Comparison of ENCODE assay signal across 9 mouse cellular contexts in the genomic region with DNA sequence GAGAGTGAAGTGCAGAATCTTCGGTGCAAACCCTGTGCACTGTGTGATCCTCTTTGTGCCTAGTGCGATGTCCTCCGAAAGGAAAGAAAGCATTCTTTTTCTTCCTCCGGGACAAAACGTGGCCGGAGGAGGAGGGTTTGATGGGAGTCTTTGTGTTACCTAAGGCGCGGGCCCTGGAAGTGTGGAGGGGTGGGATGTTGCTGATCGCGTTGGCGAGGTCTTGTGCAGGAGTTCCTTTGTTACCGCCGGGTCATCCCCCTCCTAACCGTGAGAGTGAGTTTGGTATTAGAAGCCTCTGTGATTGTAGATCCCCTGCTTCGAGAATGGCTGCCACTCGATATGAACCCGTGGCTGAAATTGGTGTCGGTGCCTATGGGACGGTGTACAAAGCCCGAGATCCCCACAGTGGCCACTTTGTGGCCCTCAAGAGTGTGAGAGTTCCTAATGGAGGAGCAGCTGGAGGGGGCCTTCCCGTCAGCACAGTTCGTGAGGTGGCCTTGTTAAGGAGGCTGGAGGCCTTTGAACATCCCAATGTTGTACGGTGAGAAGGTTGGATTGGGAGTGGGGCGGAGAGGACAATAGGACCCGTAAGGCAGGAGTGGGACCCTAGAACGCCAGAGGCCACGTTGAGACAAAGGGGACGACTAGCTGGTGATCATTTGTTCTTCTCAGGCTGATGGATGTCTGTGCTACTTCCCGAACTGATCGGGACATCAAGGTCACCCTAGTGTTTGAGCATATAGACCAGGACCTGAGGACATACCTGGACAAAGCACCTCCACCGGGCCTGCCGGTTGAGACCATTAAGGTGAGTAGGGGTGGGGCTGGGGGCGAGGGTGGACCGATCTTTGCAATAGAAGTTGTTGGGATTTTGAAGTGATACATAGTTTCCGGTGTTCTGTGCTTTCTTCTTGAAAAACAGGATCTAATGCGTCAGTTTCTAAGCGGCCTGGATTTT. TPM values are rescaled to one million over a fixed set of nuclear protein-coding genes. Genes with fewer than 3 reads are reported as not detected.
DNase-seq lines count a peak whose midpoint lies in the region; ATAC-seq and TF ChIP-seq lines count a peak whose summit lies in the region.
"Had no signal": no experiment of that assay in that cellular context is flagged by ENCODE, and none has a peak within 500 bp of the region (broad histone marks: within the 10 kb centered on the region; RNA-seq: fewer than 3 reads in every experiment).

No protein-coding gene starts in this region.

- 14% methylated on average over 37 of the region's 37 CpGs for WGBS in heart, embryonic 10.5 days
- 12% methylated on average over 37 of the region's 37 CpGs for WGBS in hindbrain, postnatal 0 days

- H3K9me3 ChIP-seq in heart, embryonic 10.5 days: no peaks in the 10 kb centered on the region
- H3K9me3 ChIP-seq in hindbrain, postnatal 0 days (ENCODE audit: low read length): no peaks in the 10 kb centered on the region

- peaks cover 30% of the 10 kb centered on the region for H3K27me3 ChIP-seq in heart, embryonic 10.5 days (ENCODE audit: insufficient read depth, poor library complexity, severe bottlenecking)
- H3K27me3 ChIP-seq in hindbrain, postnatal 0 days (ENCODE audit: insufficient read depth, low read length): no peaks in the 10 kb centered on the region

- TF ChIP-seq POLR2A in cortical plate, adult 2 months (IDR thresholded peaks at IDR 0.05; ENCODE audit: extremely low read depth, insufficient read depth, low read length): no peak

- peaks cover 38% of the 10 kb centered on the region for H3K36me3 ChIP-seq in heart, embryonic 10.5 days
- peaks cover 36% of the 10 kb centered on the region for H3K36me3 ChIP-seq in hindbrain, postnatal 0 days (ENCODE audit: insufficient read depth, low read length)

- peak overlapping the region; percentile 98 for H3K27ac ChIP-seq in heart, embryonic 10.5 days
- H3K27ac ChIP-seq in cortical plate, adult 2 months (ENCODE audit: insufficient read depth, low read length): peak overlapping the region; percentile 48
- H3K27ac ChIP-seq in hindbrain, postnatal 0 days: peak overlapping the region; percentile 92

- peak overlapping the region; percentile 79 for H3K4me2 ChIP-seq in hindbrain, postnatal 0 days (ENCODE audit: low read depth, low read length)

- ATAC-seq in hindbrain, postnatal 0 days: peak; percentile 0; the same call in 1 of the 2 replicates

- TF ChIP-seq CTCF in cortical plate, adult 2 months (IDR thresholded peaks at IDR 0.05; ENCODE audit: extremely low read depth, insufficient read depth, low read length): no peak
- TF ChIP-seq CTCF in hindbrain, postnatal 0 days (IDR thresholded peaks at IDR 0.05; ENCODE audit: low read depth): no peak

- H3K9ac ChIP-seq in hindbrain, postnatal 0 days (replicated peaks; ENCODE audit: low read length): peak overlapping the region; percentile 97

- peaks cover 37% of the 10 kb centered on the region for H3K4me1 ChIP-seq in heart, embryonic 10.5 days
- peaks cover 3% of the 10 kb centered on the region; the same call in 1 of the 2 replicates for H3K4me1 ChIP-seq in cortical plate, adult 2 months (ENCODE audit: control insufficient read depth, insufficient read depth, low read length)
- peaks cover 19% of the 10 kb centered on the region; the same call in 1 of the 2 replicates for H3K4me1 ChIP-seq in hindbrain, postnatal 0 days (ENCODE audit: insufficient read depth, low read length)

- no peak for DNase-seq in heart, embryonic 10.5 days (ENCODE audit: low spot score)
- DNase-seq in heart, adult 8-10 months (ENCODE audit: low spot score): no peak
- DNase-seq in 3T3-L1 (ENCODE audit: low read depth, low spot score): peak; percentile 45
- no peak for DNase-seq in hindbrain, postnatal 0 days (ENCODE audit: low spot score)
- peak; percentile 46 for DNase-seq in naive thymus-derived CD4-positive, alpha-beta T cell, adult 2 months (ENCODE audit: low read depth)
- no peak for DNase-seq in layer of hippocampus, adult 9-10 months (ENCODE audit: low spot score)
- DNase-seq in layer of hippocampus, adult 11-12 months (ENCODE audit: low spot score): no peak

- H3K4me3 ChIP-seq in heart, embryonic 10.5 days: peak overlapping the region; percentile 92
- peak overlapping the region; percentile 78 for H3K4me3 ChIP-seq in cortical plate, adult 2 months (ENCODE audit: insufficient read depth, low read length)
- peak overlapping the region; percentile 80 for H3K4me3 ChIP-seq in hindbrain, postnatal 0 days (ENCODE audit: low read length)

RNA-seq across cellular contexts. Expression of a gene that starts 0.9 kb away (rescaled TPM):
- polyA plus RNA-seq in heart, embryonic 10.5 days (2016; fragmentation: Nextera tagmentation; extraction: Ambion mirVana): 1,495 and 2,024 TPM in 2 replicates
- 10 to 100 TPM; 74.9 to 90.0 (median 79.0) TPM for total RNA-seq in heart, adult 8-10 months (2022)
- 134 and 139 TPM in 2 replicates for polyA plus RNA-seq in cortical plate, adult 2 months (2012; rRNA removed)
- total RNA-seq in hindbrain, postnatal 0 days (2014; rRNA removed): 483 and 524 TPM in 2 replicates
- polyA plus RNA-seq in hindbrain, postnatal 0 days (2015; fragmentation: Nextera tagmentation; extraction: Ambion mirVana): 519 and 563 TPM in 2 replicates

RNA-seq across cellular contexts. Expression of a gene that starts 4.2 kb away (rescaled TPM):
- polyA plus RNA-seq in heart, embryonic 10.5 days (2016; fragmentation: Nextera tagmentation; extraction: Ambion mirVana): 0.15 and 0.24 TPM in 2 replicates
- total RNA-seq in heart, adult 8-10 months (2022): 1 to 10 TPM; 2.4 to 4.1 (median 3.3) TPM
- polyA plus RNA-seq in cortical plate, adult 2 months (2012; rRNA removed): 11.8 TPM in 2 replicates
- total RNA-seq in hindbrain, postnatal 0 days (2014; rRNA removed): 78.3 and 80.1 TPM in 2 replicates
- 6.7 and 7.0 TPM in 2 replicates for polyA plus RNA-seq in hindbrain, postnatal 0 days (2015; fragmentation: Nextera tagmentation; extraction: Ambion mirVana)

RNA-seq across cellular contexts. Expression of a gene that starts 5.9 kb away (rescaled TPM):
- polyA plus RNA-seq in heart, embryonic 10.5 days (2016; fragmentation: Nextera tagmentation; extraction: Ambion mirVana): 138 and 154 TPM in 2 replicates
- total RNA-seq in heart, adult 8-10 months (2022): 10 to 100 TPM; 43.7 to 50.9 (median 48.6) TPM
- polyA plus RNA-seq in cortical plate, adult 2 months (2012; rRNA removed): 81.3 and 88.3 TPM in 2 replicates
- total RNA-seq in hindbrain, postnatal 0 days (2014; rRNA removed): 113 and 129 TPM in 2 replicates
- polyA plus RNA-seq in hindbrain, postnatal 0 days (2015; fragmentation: Nextera tagmentation; extraction: Ambion mirVana): 105 and 107 TPM in 2 replicates

RNA-seq across cellular contexts. Expression of a gene that starts 10.9 kb away (rescaled TPM):
- polyA plus RNA-seq in heart, embryonic 10.5 days (2016; fragmentation: Nextera tagmentation; extraction: Ambion mirVana): 0.50 TPM in 1 of 2 replicates, not detected in the other
- 1 to 10 TPM; 3.6 to 6.1 (median 4.8) TPM for total RNA-seq in heart, adult 8-10 months (2022)
- 383 and 414 TPM in 2 replicates for polyA plus RNA-seq in cortical plate, adult 2 months (2012; rRNA removed)
- 229 and 238 TPM in 2 replicates for total RNA-seq in hindbrain, postnatal 0 days (2014; rRNA removed)
- 4.1 and 4.9 TPM in 2 replicates for polyA plus RNA-seq in hindbrain, postnatal 0 days (2015; fragmentation: Nextera tagmentation; extraction: Ambion mirVana)

RNA-seq across cellular contexts. Expression of a gene that starts 16.1 kb away (rescaled TPM):
- 0.09 TPM in 1 of 2 replicates, not detected in the other for polyA plus RNA-seq in heart, embryonic 10.5 days (2016; fragmentation: Nextera tagmentation; extraction: Ambion mirVana)
- under 1 TPM in 1 of 4 experiments, not detected in 3; 0.19 TPM for total RNA-seq in heart, adult 8-10 months (2022)
- 0.67 and 0.78 TPM in 2 replicates for polyA plus RNA-seq in cortical plate, adult 2 months (2012; rRNA removed)
- 0.26 and 0.58 TPM in 2 replicates for total RNA-seq in hindbrain, postnatal 0 days (2014; rRNA removed)
- not detected in 2 replicates for polyA plus RNA-seq in hindbrain, postnatal 0 days (2015; fragmentation: Nextera tagmentation; extraction: Ambion mirVana)
- total RNA-seq: neutrophil, adult 5-6 weeks had no signal

Comparison
In these comparisons a context has a peak if more than half of its experiments do, and no peak if none do; other contexts are left out.
1. DNase-seq: peak in 3T3-L1 (single experiment) and naive thymus-derived CD4-positive, alpha-beta T cell, adult 2 months (single experiment); none in heart, embryonic 10.5 days (single experiment), heart, adult 8-10 months (single experiment), hindbrain, postnatal 0 days (single experiment), layer of hippocampus, adult 9-10 months (single experiment) and layer of hippocampus, adult 11-12 months (single experiment).
2. H3K27ac ChIP-seq: peak in every context shown above with its lines; median percentile 98 in heart, embryonic 10.5 days; 92 in hindbrain, postnatal 0 days; 48 in cortical plate, adult 2 months.
3. Peak in every context shown above with its lines, with median percentiles within 50 percentile points of each other: H3K4me3 ChIP-seq.